8 mouse cellular contexts compared by ENCODE assay signal in the genomic region with DNA sequence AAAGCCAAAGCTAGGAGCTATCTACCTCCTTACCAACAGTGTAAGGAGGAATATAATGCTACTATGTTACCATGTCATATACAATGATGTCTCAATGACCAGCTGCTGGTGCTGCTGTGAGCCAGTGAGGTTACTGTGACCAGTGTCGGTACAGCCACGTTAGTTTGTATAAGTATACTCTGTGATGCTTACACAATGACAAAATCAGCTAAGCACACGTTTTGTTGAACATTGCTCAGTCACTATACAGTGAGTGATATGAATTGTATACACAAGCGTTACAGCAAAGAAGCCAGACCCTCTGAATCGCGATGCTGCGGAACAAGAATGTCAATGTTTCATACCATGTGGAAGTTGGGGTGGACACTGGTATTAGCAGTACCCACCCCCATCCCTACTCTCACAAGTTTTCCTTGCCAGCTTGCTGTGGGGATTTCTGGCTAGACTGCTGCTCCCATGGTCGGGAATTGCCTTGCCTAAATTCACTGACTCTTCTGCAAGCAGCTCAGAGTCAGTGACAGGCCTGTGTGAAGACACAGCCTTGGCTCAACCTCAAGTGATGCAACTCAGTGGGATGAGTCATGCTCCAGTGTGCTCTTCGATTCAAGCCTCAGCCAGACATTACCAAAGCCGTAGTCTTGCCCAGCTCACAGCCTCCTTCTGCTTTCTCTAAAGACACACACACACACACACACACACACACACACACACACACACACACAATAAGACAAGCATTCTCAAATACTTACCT.
A peak's percentile ranks its signal among the peaks of the same experiment; 100 is the strongest.
DNase-seq lines count a peak whose midpoint lies in the region; ATAC-seq and TF ChIP-seq lines count a peak whose summit lies in the region.

No protein-coding gene starts in this region.

- DNase-seq in liver, adult 2 months (ENCODE audit: extremely low read depth, low read depth, low spot score), result peak; percentile 40
- no peak for DNase-seq in liver
- DNase-seq in cerebellum, adult 11-12 months, result peak; percentile 56
- DNase-seq in heart, adult 8-10 months (ENCODE audit: low spot score), result peak; percentile 77
- peak; percentile 9 to 30 for DNase-seq in left cerebral cortex, postnatal 10 days (ENCODE audit: extremely low spot score in 1 of 2, low spot score in 2 of 2)
- no peak for DNase-seq in midbrain, embryonic 10.5 days (ENCODE audit: low spot score)

- H3ac ChIP-seq in myocyte (ENCODE audit: control insufficient read depth, insufficient read length), result no peak overlapping the region

- TF ChIP-seq POLR2A in liver, adult 2 months (IDR thresholded peaks at IDR 0.05; ENCODE audit: extremely low read depth, insufficient read depth, low read length), result no peak
- no peak for TF ChIP-seq POLR2A in myocyte (IDR thresholded peaks at IDR 0.05; ENCODE audit: insufficient read length, low read depth)

- H3K4me3 ChIP-seq in liver, adult 2 months (ENCODE audit: insufficient read depth, low read depth, low read length), result no peak overlapping the region
- H3K4me3 ChIP-seq in myocyte, result no peak overlapping the region
- no peak overlapping the region for H3K4me3 ChIP-seq in midbrain, embryonic 10.5 days

- H3K4me2 ChIP-seq in myocyte (ENCODE audit: low read depth), result peak overlapping the region; percentile 48

- no peak for ATAC-seq in erythroblast, adult 5-6 weeks (replicated peaks; ENCODE audit: low FRiP score, poor library complexity, severe bottlenecking)

- peaks cover 3% of the 10 kb centered on the region; the same call in 1 of the 2 replicates for H3K4me1 ChIP-seq in liver, adult 2 months (ENCODE audit: control insufficient read depth, insufficient read depth, low read length)
- H3K4me1 ChIP-seq in midbrain, embryonic 10.5 days, result no peaks in the 10 kb centered on the region

- TF ChIP-seq CTCF in liver, adult 2 months (IDR thresholded peaks at IDR 0.05; ENCODE audit: low read depth, low read length), result no peak

- H3K27ac ChIP-seq in liver, adult 2 months (replicated peaks; ENCODE audit: insufficient read depth, low read depth, low read length), result no peak overlapping the region
- no peak overlapping the region for H3K27ac ChIP-seq in midbrain, embryonic 10.5 days (replicated peaks)

- no peaks in the 10 kb centered on the region for H3K9me3 ChIP-seq in midbrain, embryonic 10.5 days (replicated peaks)

- H3K9ac ChIP-seq in liver, adult 2 months (ENCODE audit: low read depth, low read length), result no peak overlapping the region

- H3K27me3 ChIP-seq in liver, adult 2 months (ENCODE audit: control insufficient read depth, insufficient read depth, low read length), result no peaks in the 10 kb centered on the region
- no peaks in the 10 kb centered on the region for H3K27me3 ChIP-seq in myocyte (ENCODE audit: control insufficient read depth, insufficient read depth, insufficient read length)
- H3K27me3 ChIP-seq in midbrain, embryonic 10.5 days (ENCODE audit: low read depth, poor library complexity, severe bottlenecking), result no peaks in the 10 kb centered on the region

- intact Hi-C loops in left cerebral cortex, postnatal 10 days (cut with DNase I), result no loop called here

- 59% methylated on average over 10 of the region's 10 CpGs for whole genome bisulfite sequencing in liver, adult 2 months
- WGBS in midbrain, embryonic 10.5 days, result 85% methylated on average over 10 of the region's 10 CpGs

- H3K36me3 ChIP-seq in liver, adult 2 months (ENCODE audit: control insufficient read depth, insufficient read depth, low read length), result no peaks in the 10 kb centered on the region
- H3K36me3 ChIP-seq in myocyte (ENCODE audit: control insufficient read depth, insufficient read depth), result no peaks in the 10 kb centered on the region
- H3K36me3 ChIP-seq in midbrain, embryonic 10.5 days, result no peaks in the 10 kb centered on the region

- no peaks in the 10 kb centered on the region for H3K79me2 ChIP-seq in liver, adult 2 months (ENCODE audit: control insufficient read depth, insufficient read depth, low read length)
- no peaks in the 10 kb centered on the region for H3K79me2 ChIP-seq in myocyte (ENCODE audit: control insufficient read depth, insufficient read depth)

TF ChIP-seq in myocyte, 11 proteins besides CTCF, POLR2A, EP300 and RAD21:
- TF ChIP-seq CEBPB (IDR thresholded peaks at IDR 0.05; ENCODE audit: insufficient read depth, poor library complexity, severe bottlenecking) (peak; percentile 99), MYOD1 (IDR thresholded peaks at IDR 0.05; ENCODE audit: control insufficient read depth in 1 of 3, insufficient read length in 2 of 3, low read depth in 2 of 3) (no peak), MAX (IDR thresholded peaks at IDR 0.05; ENCODE audit: low read depth) (peak; percentile 10), POLR2AphosphoS2 (IDR thresholded peaks at IDR 0.05; ENCODE audit: insufficient read length, low read depth) (no peak)
TF ChIP-seq in myocyte: peak in this region for 2.

Comparison
In these comparisons a context has a peak if more than half of its experiments do, and no peak if none do; other contexts are left out.
1. DNase-seq: peak in liver, adult 2 months (single experiment), cerebellum, adult 11-12 months (single experiment), heart, adult 8-10 months (single experiment) and left cerebral cortex, postnatal 10 days (2 of 2); none in liver (single experiment) and midbrain, embryonic 10.5 days (single experiment).